ENCODE assay signal across 11 mouse cellular contexts in the genomic region with DNA sequence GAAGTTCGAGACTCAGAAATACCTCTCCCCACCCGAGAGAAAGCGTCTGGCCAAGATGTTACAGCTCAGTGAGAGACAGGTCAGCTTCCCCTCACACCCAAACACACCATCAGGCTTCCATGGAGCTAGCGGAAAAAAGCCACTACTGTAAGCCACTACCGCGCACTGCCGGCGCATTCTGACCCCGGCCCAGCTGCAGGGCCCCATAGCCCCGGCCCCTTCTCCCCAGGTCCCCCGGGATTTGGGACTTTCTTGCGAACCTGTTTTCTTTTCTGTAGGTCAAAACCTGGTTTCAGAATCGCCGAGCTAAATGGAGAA. TPM values are rescaled to one million over a fixed set of nuclear protein-coding genes. Genes with fewer than 3 reads are reported as not detected.
DNase-seq lines count a peak whose midpoint lies in the region; ATAC-seq lines count a peak whose summit lies in the region.
"Had no signal": no experiment of that assay in that cellular context is flagged by ENCODE, and none has a peak within 500 bp of the region (broad histone marks: within the 10 kb centered on the region; RNA-seq: fewer than 3 reads in every experiment).

No protein-coding gene starts in this region.

- no peak for ATAC-seq in heart, embryonic 13.5 days (ENCODE audit: extremely low read depth, insufficient number of reproducible peaks, low FRiP score, low TSS enrichment)
- ATAC-seq in megakaryocyte, adult 5-6 weeks (ENCODE audit: poor library complexity, severe bottlenecking): no peak
- no peak for ATAC-seq in intestine, embryonic 15.5 days
- no peak for ATAC-seq in stomach, embryonic 15.5 days (ENCODE audit: insufficient read depth, low FRiP score, low read depth)
- no peak for ATAC-seq in forebrain, embryonic 15.5 days (replicated peaks)
- ATAC-seq: forebrain, embryonic 14.5 days had no signal

- no peaks in the 10 kb centered on the region for H3K9me3 ChIP-seq in heart, embryonic 13.5 days
- peaks cover 32% of the 10 kb centered on the region for H3K9me3 ChIP-seq in megakaryocyte, embryonic 14.5 days
- no peaks in the 10 kb centered on the region for H3K9me3 ChIP-seq in intestine, embryonic 15.5 days
- H3K9me3 ChIP-seq in stomach, embryonic 15.5 days: no peaks in the 10 kb centered on the region
- H3K9me3 ChIP-seq in forebrain, embryonic 15.5 days: no peaks in the 10 kb centered on the region
- H3K9me3 ChIP-seq: hindbrain, embryonic 15.5 days; midbrain, embryonic 10.5 days had no signal

- DNase-seq in heart, adult 8-10 months (ENCODE audit: low spot score): no peak
- DNase-seq in cerebellum, adult 11 months: no peak

- H3K4me2 ChIP-seq in heart, embryonic 13.5 days: peak overlapping the region; percentile 89
- H3K4me2 ChIP-seq in intestine, embryonic 15.5 days (replicated peaks): peak overlapping the region; percentile 30; the same call in 1 of the 2 replicates
- peak overlapping the region; percentile 30 for H3K4me2 ChIP-seq in stomach, embryonic 15.5 days
- H3K4me2 ChIP-seq in forebrain, embryonic 15.5 days (replicated peaks): no peak overlapping the region
- H3K4me2 ChIP-seq: hindbrain, embryonic 15.5 days had no signal

- H3K4me3 ChIP-seq in heart, embryonic 13.5 days: peak overlapping the region; percentile 73
- peak overlapping the region; percentile 81 for H3K4me3 ChIP-seq in megakaryocyte, embryonic 14.5 days (replicated peaks)
- no peak overlapping the region for H3K4me3 ChIP-seq in intestine, embryonic 15.5 days (replicated peaks)
- peak overlapping the region; percentile 15; the same call in 1 of the 2 replicates for H3K4me3 ChIP-seq in stomach, embryonic 15.5 days (replicated peaks)
- no peak overlapping the region for H3K4me3 ChIP-seq in forebrain, embryonic 15.5 days
- H3K4me3 ChIP-seq: hindbrain, embryonic 15.5 days; midbrain, embryonic 10.5 days had no signal

- H3K27ac ChIP-seq in heart, embryonic 13.5 days (replicated peaks): no peak overlapping the region
- H3K27ac ChIP-seq in intestine, embryonic 15.5 days: no peak overlapping the region
- H3K27ac ChIP-seq in stomach, embryonic 15.5 days: no peak overlapping the region
- no peak overlapping the region for H3K27ac ChIP-seq in forebrain, embryonic 15.5 days (replicated peaks)
- H3K27ac ChIP-seq: hindbrain, embryonic 15.5 days; midbrain, embryonic 10.5 days had no signal

- WGBS in heart, embryonic 13.5 days: 16% methylated on average over 14 of the region's 14 CpGs
- WGBS in intestine, embryonic 15.5 days: 15% methylated on average over 14 of the region's 14 CpGs
- 17% methylated on average over 14 of the region's 14 CpGs for WGBS in stomach, embryonic 15.5 days
- WGBS in forebrain, embryonic 15.5 days: 6% methylated on average over 14 of the region's 14 CpGs

- H3K36me3 ChIP-seq in heart, embryonic 13.5 days: no peaks in the 10 kb centered on the region
- H3K36me3 ChIP-seq in megakaryocyte, embryonic 14.5 days (replicated peaks; ENCODE audit: low read length): peaks cover 47% of the 10 kb centered on the region
- no peaks in the 10 kb centered on the region for H3K36me3 ChIP-seq in intestine, embryonic 15.5 days
- no peaks in the 10 kb centered on the region for H3K36me3 ChIP-seq in stomach, embryonic 15.5 days
- H3K36me3 ChIP-seq in forebrain, embryonic 15.5 days: no peaks in the 10 kb centered on the region
- H3K36me3 ChIP-seq: hindbrain, embryonic 15.5 days; midbrain, embryonic 10.5 days had no signal

- H3K4me1 ChIP-seq in heart, embryonic 13.5 days: peaks cover 34% of the 10 kb centered on the region
- H3K4me1 ChIP-seq in megakaryocyte, embryonic 14.5 days: peaks cover 37% of the 10 kb centered on the region
- H3K4me1 ChIP-seq in intestine, embryonic 15.5 days (replicated peaks): peaks cover 15% of the 10 kb centered on the region
- H3K4me1 ChIP-seq in stomach, embryonic 15.5 days: peaks cover 12% of the 10 kb centered on the region
- H3K4me1 ChIP-seq in forebrain, embryonic 15.5 days: peaks cover 16% of the 10 kb centered on the region

- H3K9ac ChIP-seq in heart, embryonic 13.5 days: peak overlapping the region; percentile 4; the same call in 1 of the 2 replicates
- no peak overlapping the region for H3K9ac ChIP-seq in intestine, embryonic 15.5 days
- no peak overlapping the region for H3K9ac ChIP-seq in stomach, embryonic 15.5 days
- H3K9ac ChIP-seq in forebrain, embryonic 15.5 days (replicated peaks): no peak overlapping the region
- H3K9ac ChIP-seq: hindbrain, embryonic 15.5 days had no signal

- H3K27me3 ChIP-seq in heart, embryonic 13.5 days (replicated peaks): peaks cover 92% of the 10 kb centered on the region
- peaks cover 62% of the 10 kb centered on the region for H3K27me3 ChIP-seq in megakaryocyte, embryonic 14.5 days (replicated peaks)
- peaks cover 64% of the 10 kb centered on the region for H3K27me3 ChIP-seq in intestine, embryonic 15.5 days (replicated peaks)
- peaks cover 48% of the 10 kb centered on the region for H3K27me3 ChIP-seq in stomach, embryonic 15.5 days (replicated peaks)
- peaks cover 82% of the 10 kb centered on the region for H3K27me3 ChIP-seq in forebrain, embryonic 15.5 days

RNA-seq across cellular contexts. Expression of a gene that starts 2.6 kb away (rescaled TPM):
- polyA plus RNA-seq in heart, embryonic 13.5 days (2015; fragmentation: Nextera tagmentation; extraction: Ambion mirVana): 14.6 and 15.1 TPM in 2 replicates
- total RNA-seq in heart, adult 8-10 months (2022): 1 to 10 TPM; 3.0 to 4.1 (median 3.5) TPM
- 42.5 and 99.2 TPM in 2 replicates for polyA plus RNA-seq in megakaryocyte, embryonic 14.5 days (2012; ENCODE audit: insufficient read depth, low replicate concordance)
- 113 and 118 TPM in 2 replicates for total RNA-seq in megakaryocyte, adult 5-6 weeks (2015)
- 26.5 and 34.9 TPM in 2 replicates for total RNA-seq in megakaryocyte, adult 5-6 weeks (2017)
- 13.9 and 14.7 TPM in 2 replicates for polyA plus RNA-seq in intestine, embryonic 15.5 days (2015; fragmentation: Nextera tagmentation; extraction: Ambion mirVana)
- polyA plus RNA-seq in stomach, embryonic 15.5 days (2015; fragmentation: Nextera tagmentation; extraction: Ambion mirVana): 18.2 and 23.9 TPM in 2 replicates
- 3.7 and 4.1 TPM in 2 replicates for polyA plus RNA-seq in forebrain, embryonic 15.5 days (2015; fragmentation: Nextera tagmentation; extraction: Ambion mirVana)

Comparison
In these comparisons a context has a peak if more than half of its experiments do, and no peak if none do; other contexts are left out.
1. H3K4me3 ChIP-seq: peak in heart, embryonic 13.5 days (single experiment), megakaryocyte, embryonic 14.5 days (single experiment) and stomach, embryonic 15.5 days (single experiment); none in intestine, embryonic 15.5 days (single experiment) and forebrain, embryonic 15.5 days (single experiment).